Mouse (Mus musculus) urinary bladder, postnatal 0 days (tissue): ENCODE data around the gene Copz2. TPM values are rescaled to one million over a fixed set of nuclear protein-coding genes. Genes with fewer than 3 reads are reported as not detected.

Experiments
- microRNA counts: library from miRNA; unstranded; fragments of <30 nt; microRNA quantifications from one replicate; lab custom pipeline; 2016
- microRNA-seq: library from miRNA; unstranded; fragments of <30 nt; microRNA quantifications from one replicate; pipeline ENCODE4, GENCODE M21; 2016
- polyA plus RNA-seq: library from polyadenylated mRNA; unstranded; fragments of >200 nt; fragmentation: Nextera tagmentation; extraction: Ambion mirVana; gene quantifications from 2 replicates; pipeline ENCODE4 v1.2.1, GENCODE M21; 2015

The Copz2 gene
- polyA plus RNA-seq, result 170 and 202 TPM in 2 replicates

DNA sequence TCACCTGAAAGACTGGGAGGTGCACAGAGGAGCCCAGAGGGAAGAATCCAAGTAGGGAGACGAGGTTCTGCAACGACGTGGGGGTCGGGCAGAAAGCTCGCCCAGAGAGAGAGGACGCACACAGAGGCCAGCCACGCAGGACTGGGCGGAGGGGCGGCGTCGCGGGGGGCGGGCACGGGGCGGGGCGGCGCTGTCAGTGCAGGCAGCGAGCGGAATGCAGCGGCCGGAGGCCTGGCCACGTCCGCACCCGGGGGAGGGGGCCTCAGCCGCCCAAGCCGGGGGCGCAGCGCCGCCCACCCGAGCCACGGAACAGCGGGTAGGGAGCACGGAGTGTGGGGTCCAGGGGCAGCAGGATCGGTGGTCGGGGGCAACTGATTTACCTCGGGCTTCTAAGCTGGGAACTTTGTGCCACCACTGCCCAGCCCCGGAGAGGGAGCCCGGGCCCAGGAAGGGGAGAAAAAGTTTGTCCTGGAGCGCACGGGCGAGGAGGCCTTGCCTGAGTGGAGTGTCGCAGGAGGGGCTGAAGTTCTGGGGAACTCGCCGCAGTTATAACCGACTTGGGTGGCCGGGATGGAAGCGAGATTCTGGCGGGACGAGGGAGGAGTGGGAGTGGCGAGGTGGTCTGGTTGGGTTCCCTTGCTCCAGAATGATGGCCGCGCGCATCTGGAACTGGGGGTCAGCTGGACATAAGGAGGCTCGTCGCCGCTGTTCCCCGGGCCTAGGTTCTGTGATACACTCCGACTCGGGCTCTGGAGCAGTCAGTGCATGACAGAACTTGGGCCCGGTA is at the start of gene Copz2:
Gene Copz2 (plus strand): TSS at position 190 of the 787 bp plus-strand sequence.

DNA sequence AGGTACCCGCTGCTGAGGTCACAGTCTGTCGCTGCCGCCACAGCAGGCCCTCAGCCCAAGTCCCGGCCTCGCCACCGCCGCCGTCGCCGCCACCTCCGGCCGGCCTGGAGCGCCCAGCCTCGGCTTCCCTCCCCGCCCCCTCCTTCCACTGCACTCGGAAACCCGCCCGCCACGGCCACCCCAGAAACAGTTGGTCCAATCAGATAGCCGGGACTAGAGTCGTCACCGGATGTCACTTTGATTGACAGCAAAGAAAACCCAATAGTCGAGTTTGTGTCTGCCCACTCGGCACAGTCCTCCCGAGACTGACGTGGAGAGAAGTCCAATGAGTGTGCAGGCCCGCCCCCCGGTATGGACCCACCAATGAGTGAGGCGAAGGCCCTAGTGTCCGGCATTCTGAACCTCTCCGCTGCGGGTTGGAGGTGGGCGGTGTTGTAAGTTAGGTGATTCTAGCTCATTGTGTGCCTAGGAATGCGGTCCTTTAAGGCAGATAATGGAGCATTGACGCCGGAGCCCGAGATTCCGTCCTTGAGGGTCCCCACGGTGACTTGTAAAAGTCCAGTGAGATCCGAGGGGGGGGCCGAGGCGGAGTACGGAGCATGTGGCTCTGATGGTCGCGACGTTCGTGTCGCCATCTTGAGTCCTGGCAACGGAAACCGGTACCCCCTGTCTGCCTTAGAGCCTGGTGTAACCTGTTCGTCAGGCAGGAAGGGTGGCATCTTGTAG is 19.7 kb upstream of the Copz2 start, which contains the start of gene Nfe2l1:
Gene Nfe2l1 (minus strand): TSS at position 156 of the 726 bp plus-strand sequence.

MicroRNAs encoded within 50 kb of the gene (microRNA counts, 519-probe panel; counts per million panel counts)
- 4,913 counts per million, percentile 91 among the panel's probes with 10 or more counts for microRNA mmu-miR-152 (lab: Ali Mortazavi, UCI)

Small RNA genes lying within 50 kb of the gene (microRNA-seq; reads per million reads assigned to microRNA genes)
- 583 reads per million, percentile 67 among the genes with 10 or more reads in this experiment for gene Mir152

Other genes with a start within 250 kb of the Copz2 start
- 12.3 and 13.6 TPM in 2 replicates for gene Snx11, start 72.3 kb upstream of the Copz2 start, polyA plus RNA-seq
- gene Cbx1, start 60.7 kb upstream of the Copz2 start, polyA plus RNA-seq, result 35.2 and 38.8 TPM in 2 replicates
- gene Nfe2l1, start 19.9 kb upstream of the Copz2 start, polyA plus RNA-seq, result 37.7 and 42.1 TPM in 2 replicates
- gene Cdk5rap3, start 66.6 kb downstream of the Copz2 start, polyA plus RNA-seq, result 54.1 and 55.3 TPM in 2 replicates
- gene Prr15l, start 78.2 kb downstream of the Copz2 start, polyA plus RNA-seq, result 12.4 and 13.8 TPM in 2 replicates
- 21.8 and 25.7 TPM in 2 replicates for gene Pnpo, start 94.1 kb downstream of the Copz2 start, polyA plus RNA-seq
- gene Sp2, start 133.1 kb downstream of the Copz2 start, polyA plus RNA-seq, result 8.4 and 9.4 TPM in 2 replicates
- 11.5 and 15.0 TPM in 2 replicates for gene Sp6, start 163.5 kb downstream of the Copz2 start, polyA plus RNA-seq
- gene Scrn2, start 180.1 kb downstream of the Copz2 start, polyA plus RNA-seq, result 7.0 and 7.7 TPM in 2 replicates
- 0.42 and 0.55 TPM in 2 replicates for gene Lrrc46, start 191.5 kb downstream of the Copz2 start, polyA plus RNA-seq
- 50.8 and 57.9 TPM in 2 replicates for gene Mrpl10, start 191.7 kb downstream of the Copz2 start, polyA plus RNA-seq
- gene Osbpl7, start 200.8 kb downstream of the Copz2 start, polyA plus RNA-seq, result 4.0 and 4.2 TPM in 2 replicates